Mouse (Mus musculus): Measurements from ENCODE around the gene 2010111I01Rik. TPM values are rescaled to one million over a fixed set of nuclear protein-coding genes. Genes with fewer than 3 reads are reported as not detected.
"Not testable (repeated sequence)": the region's sequence is repeated elsewhere in the genome, so short reads cannot be mapped to it uniquely, and the experiment has no call there.

Gene 2010111I01Rik
- total and polyA plus RNA-seq, 2 experiments = 40.8 to 78.1 TPM

DNA sequence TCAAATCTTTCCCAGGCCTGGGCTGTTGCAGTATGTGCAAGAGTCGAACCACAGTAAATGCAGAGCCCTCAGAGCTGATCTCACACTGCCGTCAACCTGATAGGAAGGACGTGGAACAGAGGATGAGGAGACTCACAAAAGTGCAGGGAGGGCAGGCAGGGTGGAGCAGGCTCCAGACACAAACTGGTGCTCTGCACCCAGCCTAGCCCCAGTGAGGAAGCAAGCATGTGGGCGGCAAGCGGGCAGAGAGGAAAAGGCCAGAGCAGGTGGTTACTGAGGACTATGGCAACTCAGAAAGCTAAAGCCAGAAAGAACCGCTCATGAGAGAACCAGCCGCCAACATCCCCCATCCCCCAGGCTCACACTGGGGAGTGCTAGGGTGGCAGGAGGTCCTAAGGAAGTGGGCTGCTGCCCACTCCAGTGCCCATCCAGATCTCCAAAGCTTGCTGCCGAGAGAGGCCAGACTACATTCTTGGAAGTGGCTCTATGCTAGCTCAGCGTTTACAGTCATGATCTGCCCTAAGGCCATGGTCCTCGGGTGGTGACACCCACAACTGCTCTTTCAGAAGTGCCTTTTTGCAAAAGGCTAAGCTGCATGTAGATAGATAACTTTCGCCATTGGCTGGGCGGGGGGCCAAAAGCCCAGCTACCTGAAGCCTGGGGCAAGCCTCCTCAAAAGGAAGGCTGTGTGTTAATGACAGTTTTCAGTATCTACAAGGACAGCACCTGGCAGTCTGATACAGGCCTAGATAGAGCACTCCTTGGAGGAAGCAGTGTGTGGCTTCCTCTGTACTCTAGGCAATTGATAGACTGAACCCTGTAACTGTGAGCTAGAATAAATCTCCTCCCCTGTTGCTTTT lies 349.3 kb downstream of the 2010111I01Rik start:
- H3K79me2 ChIP-seq (ENCODE audit: control insufficient read depth, insufficient read depth, low read length) = no peaks in the 10 kb centered on the region
- WGBS = 75% methylated on average over 12 of the region's 12 CpGs
- no peak overlapping the region for H3K9ac ChIP-seq (ENCODE audit: low read depth, low read length)
- no peak for TF ChIP-seq CTCF (IDR thresholded peaks at IDR 0.05; ENCODE audit: low read depth, low read length)
- no peak for TF ChIP-seq POLR2A (IDR thresholded peaks at IDR 0.05; ENCODE audit: extremely low read depth, insufficient read depth, low read length)
- no peak for DNase-seq (ENCODE audit: extremely low read depth, low read depth, low spot score)
- H3K27me3 ChIP-seq (ENCODE audit: control insufficient read depth, insufficient read depth, low read length) = no peaks in the 10 kb centered on the region
- peak overlapping the region; percentile 13 for H3K27ac ChIP-seq (replicated peaks; ENCODE audit: insufficient read depth, low read depth, low read length)
- no peak overlapping the region for H3K4me3 ChIP-seq (ENCODE audit: insufficient read depth, low read depth, low read length)
- no peaks in the 10 kb centered on the region for H3K36me3 ChIP-seq (ENCODE audit: control insufficient read depth, insufficient read depth, low read length)
- peaks cover 18% of the 10 kb centered on the region for H3K4me1 ChIP-seq (ENCODE audit: control insufficient read depth, insufficient read depth, low read length)

DNA sequence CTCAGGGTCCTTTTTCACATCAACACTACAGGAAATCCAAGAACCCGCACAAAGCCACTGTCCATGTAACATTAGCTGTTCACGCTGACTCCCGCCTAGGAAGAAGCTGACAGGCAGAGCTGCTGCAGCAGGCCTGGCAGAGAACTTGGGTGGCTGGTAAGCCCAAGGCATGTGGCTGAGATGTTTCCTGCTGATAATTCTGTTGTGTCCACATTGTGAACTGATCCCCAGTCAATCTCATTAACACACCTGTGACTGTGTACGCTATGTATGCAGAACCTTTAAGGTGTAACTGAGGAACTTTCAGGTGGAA lies 349.9 kb downstream of the 2010111I01Rik start:
- no peak for DNase-seq (ENCODE audit: extremely low read depth, low read depth, low spot score)
- H3K79me2 ChIP-seq (ENCODE audit: control insufficient read depth, insufficient read depth, low read length) = no peaks in the 10 kb centered on the region
- H3K27ac ChIP-seq (replicated peaks; ENCODE audit: insufficient read depth, low read depth, low read length) = no peak overlapping the region
- no peaks in the 10 kb centered on the region for H3K36me3 ChIP-seq (ENCODE audit: control insufficient read depth, insufficient read depth, low read length)
- TF ChIP-seq POLR2A (IDR thresholded peaks at IDR 0.05; ENCODE audit: extremely low read depth, insufficient read depth, low read length) (no peak), CTCF (IDR thresholded peaks at IDR 0.05; ENCODE audit: low read depth, low read length) (no peak)
- no peaks in the 10 kb centered on the region for H3K27me3 ChIP-seq (ENCODE audit: control insufficient read depth, insufficient read depth, low read length)
- WGBS = 92% methylated on average over 4 of the region's 4 CpGs
- no peak overlapping the region for H3K9ac ChIP-seq (ENCODE audit: low read depth, low read length)
- peaks cover 18% of the 10 kb centered on the region for H3K4me1 ChIP-seq (ENCODE audit: control insufficient read depth, insufficient read depth, low read length)
- H3K4me3 ChIP-seq (ENCODE audit: insufficient read depth, low read depth, low read length) = no peak overlapping the region

DNA sequence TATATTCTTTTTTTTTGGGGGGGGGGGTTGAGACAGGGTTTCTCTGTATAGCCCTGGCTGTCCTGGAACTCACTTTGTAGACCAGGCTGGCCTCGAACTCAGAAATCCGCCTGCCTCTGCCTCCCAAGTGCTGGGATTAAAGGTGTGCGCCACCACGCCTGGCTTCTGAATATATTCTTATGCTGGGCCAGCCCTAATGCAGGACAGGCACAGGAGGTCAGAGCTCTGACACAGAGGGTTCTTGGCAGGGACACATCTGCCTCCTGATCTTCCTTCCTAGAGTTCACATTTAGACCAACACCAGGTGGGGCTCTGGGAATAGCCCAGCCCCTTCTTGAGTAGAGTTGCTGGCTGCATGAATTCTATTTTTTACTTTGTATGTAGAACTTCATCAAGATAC lies 350.4 kb downstream of the 2010111I01Rik start:
- H3K27ac ChIP-seq (replicated peaks; ENCODE audit: insufficient read depth, low read depth, low read length); DNase-seq (ENCODE audit: extremely low read depth, low read depth, low spot score); H3K27me3 ChIP-seq (ENCODE audit: control insufficient read depth, insufficient read depth, low read length); H3K36me3 ChIP-seq (ENCODE audit: control insufficient read depth, insufficient read depth, low read length); H3K4me3 ChIP-seq (ENCODE audit: insufficient read depth, low read depth, low read length); H3K79me2 ChIP-seq (ENCODE audit: control insufficient read depth, insufficient read depth, low read length); H3K9ac ChIP-seq (ENCODE audit: low read depth, low read length): not testable (repeated sequence)
- peaks cover 18% of the 10 kb centered on the region for H3K4me1 ChIP-seq (ENCODE audit: control insufficient read depth, insufficient read depth, low read length)
- 96% methylated on average over 4 of the region's 4 CpGs for WGBS

DNA sequence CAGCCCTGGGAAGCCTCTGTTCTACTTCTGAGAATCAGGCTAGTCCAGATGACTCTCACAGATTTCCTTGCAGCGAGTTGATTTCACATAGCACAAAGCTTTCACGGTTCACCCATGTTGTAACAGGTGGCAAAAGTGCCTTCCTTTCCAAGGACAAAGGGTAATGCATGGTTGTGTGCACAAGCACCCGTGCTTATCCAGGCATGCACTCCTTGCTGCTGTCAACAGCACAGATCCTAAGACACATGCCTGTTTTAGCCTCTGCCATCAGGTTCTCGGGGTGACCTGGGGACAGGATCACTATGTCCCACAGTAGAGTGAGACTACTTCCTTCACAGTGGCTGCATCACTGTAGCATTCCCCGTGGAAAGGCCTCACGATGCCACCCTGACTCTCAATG lies 351.1 kb downstream of the 2010111I01Rik start:
- 81% methylated on average over 6 of the region's 6 CpGs for WGBS

DNA sequence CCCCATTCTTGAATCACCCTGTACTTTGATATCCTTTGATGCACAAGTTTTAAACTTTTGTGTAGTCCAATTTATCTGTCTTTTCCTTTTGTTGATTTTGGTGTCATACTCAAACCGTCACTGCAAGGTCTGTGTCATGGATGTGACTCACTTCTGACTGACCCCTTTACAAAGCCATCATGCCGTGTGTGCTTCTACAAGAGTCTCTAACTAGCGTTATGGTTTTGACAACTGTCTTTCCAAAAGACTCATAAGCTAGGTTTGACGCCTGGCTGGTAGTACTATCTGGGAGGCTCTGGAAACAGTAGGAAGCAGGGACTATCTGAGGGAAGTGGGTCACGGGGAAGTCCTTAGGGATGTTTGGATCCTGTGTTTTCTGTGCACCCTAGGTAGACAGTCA lies 351.7 kb downstream of the 2010111I01Rik start:
- H3K79me2 ChIP-seq (ENCODE audit: control insufficient read depth, insufficient read depth, low read length) = no peaks in the 10 kb centered on the region
- H3K4me1 ChIP-seq (ENCODE audit: control insufficient read depth, insufficient read depth, low read length) = peaks cover 16% of the 10 kb centered on the region
- H3K27me3 ChIP-seq (ENCODE audit: control insufficient read depth, insufficient read depth, low read length) = no peaks in the 10 kb centered on the region
- DNase-seq (ENCODE audit: extremely low read depth, low read depth, low spot score) = no peak
- TF ChIP-seq CTCF (IDR thresholded peaks at IDR 0.05; ENCODE audit: low read depth, low read length) (no peak), POLR2A (IDR thresholded peaks at IDR 0.05; ENCODE audit: extremely low read depth, insufficient read depth, low read length) (no peak)
- H3K9ac ChIP-seq (ENCODE audit: low read depth, low read length) = no peak overlapping the region
- no peak overlapping the region for H3K27ac ChIP-seq (replicated peaks; ENCODE audit: insufficient read depth, low read depth, low read length)
- H3K4me3 ChIP-seq (ENCODE audit: insufficient read depth, low read depth, low read length) = no peak overlapping the region
- WGBS = 90% methylated on average over 5 of the region's 5 CpGs
- H3K36me3 ChIP-seq (ENCODE audit: control insufficient read depth, insufficient read depth, low read length) = no peaks in the 10 kb centered on the region

More for the DNA sequence above, 351.1 kb downstream of the 2010111I01Rik start:
- Histone ChIP-seq H3K36me3 (ENCODE audit: control insufficient read depth, insufficient read depth, low read length) (no peaks in the 10 kb centered on the region), H3K9ac (ENCODE audit: low read depth, low read length) (no peak overlapping the region), H3K27me3 (ENCODE audit: control insufficient read depth, insufficient read depth, low read length) (no peaks in the 10 kb centered on the region), H3K79me2 (ENCODE audit: control insufficient read depth, insufficient read depth, low read length) (no peaks in the 10 kb centered on the region), H3K4me3 (ENCODE audit: insufficient read depth, low read depth, low read length) (no peak overlapping the region), H3K27ac (replicated peaks; ENCODE audit: insufficient read depth, low read depth, low read length) (no peak overlapping the region), H3K4me1 (ENCODE audit: control insufficient read depth, insufficient read depth, low read length) (peaks cover 18% of the 10 kb centered on the region)
- TF ChIP-seq CTCF (IDR thresholded peaks at IDR 0.05; ENCODE audit: low read depth, low read length) = no peak
- TF ChIP-seq POLR2A (IDR thresholded peaks at IDR 0.05; ENCODE audit: extremely low read depth, insufficient read depth, low read length) = no peak
- DNase-seq (ENCODE audit: extremely low read depth, low read depth, low spot score) = no peak

DNA sequence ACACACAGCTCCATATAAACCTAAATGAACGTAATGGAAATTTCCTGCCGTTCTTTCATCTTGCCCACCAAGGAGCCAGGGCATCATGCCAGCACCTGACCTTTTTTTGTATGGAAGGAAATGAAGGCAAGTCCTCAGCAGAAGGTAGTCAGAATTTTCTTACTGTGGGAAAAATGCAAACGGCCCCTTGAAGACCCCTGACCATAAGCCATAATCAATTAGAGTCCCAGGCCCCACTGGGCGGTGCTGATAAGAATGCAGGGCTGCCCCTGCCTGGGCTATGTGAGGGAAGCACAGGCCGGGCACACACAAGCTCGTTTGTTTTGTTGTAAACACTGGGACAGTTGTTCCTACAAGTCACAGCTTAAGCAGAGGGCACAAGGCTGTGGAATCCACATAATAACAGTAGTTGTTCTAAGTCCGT lies 353.0 kb downstream of the 2010111I01Rik start:
- H3K4me1 ChIP-seq (ENCODE audit: control insufficient read depth, insufficient read depth, low read length) = peaks cover 10% of the 10 kb centered on the region
- no peaks in the 10 kb centered on the region for H3K27me3 ChIP-seq (ENCODE audit: control insufficient read depth, insufficient read depth, low read length)
- H3K4me3 ChIP-seq (ENCODE audit: insufficient read depth, low read depth, low read length) = no peak overlapping the region
- no peak overlapping the region for H3K27ac ChIP-seq (replicated peaks; ENCODE audit: insufficient read depth, low read depth, low read length)
- DNase-seq (ENCODE audit: extremely low read depth, low read depth, low spot score) = no peak
- TF ChIP-seq CTCF (IDR thresholded peaks at IDR 0.05; ENCODE audit: low read depth, low read length) (no peak), POLR2A (IDR thresholded peaks at IDR 0.05; ENCODE audit: extremely low read depth, insufficient read depth, low read length) (no peak)
- no peak overlapping the region for H3K9ac ChIP-seq (ENCODE audit: low read depth, low read length)
- 76% methylated on average over 7 of the region's 7 CpGs for WGBS
- no peaks in the 10 kb centered on the region for H3K79me2 ChIP-seq (ENCODE audit: control insufficient read depth, insufficient read depth, low read length)
- H3K36me3 ChIP-seq (ENCODE audit: control insufficient read depth, insufficient read depth, low read length) = no peaks in the 10 kb centered on the region
